Mouse (Mus musculus) megakaryocyte, embryonic 14.5 days (primary cell): Measurements from ENCODE around the gene Gm10338.
"Not testable (repeated sequence)": the region's sequence is repeated elsewhere in the genome, so short reads cannot be mapped to it uniquely, and the experiment has no call there.

Experiments used
- FLI1 ChIP-seq: IDR thresholded peaks from 2 replicates; pipeline ENCODE4 v1.6.1; 2012; ENCODE audit warnings: low read length, inconsistent platforms, mixed read lengths
- GATA1 ChIP-seq: IDR thresholded peaks from 3 replicates; pipeline ENCODE4 v1.6.1; 2012; ENCODE audit warnings: mixed read lengths, low read length, inconsistent platforms, borderline replicate concordance

DNA sequence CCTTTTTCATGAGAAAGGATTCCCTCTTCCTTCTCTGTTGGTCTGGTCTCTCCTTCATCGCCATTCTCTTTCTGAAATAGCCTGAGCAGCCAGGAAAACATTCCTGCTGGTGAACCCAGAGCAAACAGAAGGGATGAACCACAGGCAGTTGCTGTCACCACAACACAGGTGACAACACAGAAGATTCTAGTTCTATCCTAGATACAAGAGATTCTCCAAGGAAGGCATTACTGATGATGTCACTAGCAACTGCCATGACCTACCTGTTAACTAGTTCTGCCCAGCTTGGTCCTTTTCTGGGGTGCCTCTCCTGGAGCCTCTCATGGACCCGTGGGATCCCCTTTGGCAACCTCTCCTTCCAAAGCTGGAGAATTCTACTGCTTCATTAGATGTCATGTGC is 48.5 kb upstream of the Gm10338 start, which contains the start of gene Gm10128:
- TF ChIP-seq GATA1, FLI1: not testable (repeated sequence)
